In the genomic region with DNA sequence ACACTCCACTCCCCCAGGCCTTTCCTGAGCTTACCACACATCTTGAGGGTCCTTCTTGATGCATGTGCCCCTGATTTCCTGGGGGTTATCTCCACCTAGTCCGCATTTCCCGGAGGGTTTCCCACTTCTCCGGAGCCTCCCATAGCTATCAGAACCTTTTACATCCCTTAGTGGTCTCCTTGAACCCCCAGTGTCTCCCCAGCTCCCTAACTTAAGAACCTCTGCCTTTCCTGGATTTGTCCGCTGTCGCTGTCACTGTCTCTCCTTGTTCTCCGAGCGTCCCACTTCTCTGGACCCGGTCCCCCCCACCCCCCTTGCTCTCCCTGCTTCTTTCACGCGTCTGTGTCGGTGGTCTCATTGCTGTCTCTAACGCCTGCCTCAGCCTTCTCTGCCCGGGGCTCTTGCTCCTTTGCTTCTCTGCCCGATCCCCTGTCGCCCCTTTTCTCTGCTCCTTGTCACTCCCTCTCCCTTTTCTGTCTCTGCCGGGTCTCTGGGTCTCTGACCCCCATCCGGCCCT, we compare ENCODE assay signal across 8 mouse cellular contexts. TPM values are rescaled to one million over a fixed set of nuclear protein-coding genes. Genes with fewer than 3 reads are reported as not detected.
DNase-seq lines count a peak whose midpoint lies in the region; ATAC-seq and TF ChIP-seq lines count a peak whose summit lies in the region.

No protein-coding gene starts in this region.

- intact Hi-C loops in heart, postnatal 14 days (cut with DNase I) = loop anchor here (10.0 kb wide), 1 partner anchor 53 kb away; a partner anchor contains a TSS

- H3K4me1 ChIP-seq in heart, embryonic 10.5 days = peaks cover 81% of the 10 kb centered on the region
- peaks cover 13 to 25% of the 10 kb centered on the region in 2 experiments for H3K4me1 ChIP-seq in ES-E14 (ENCODE audit: control insufficient read depth in 2 of 2, insufficient read depth in 2 of 2, low read length in 2 of 2, poor library complexity in 1 of 2)
- peaks cover 86% of the 10 kb centered on the region for H3K4me1 ChIP-seq in hindbrain, embryonic 10.5 days (replicated peaks)
- H3K4me1 ChIP-seq in midbrain, embryonic 12.5 days = peaks cover 74% of the 10 kb centered on the region

- no peaks in the 10 kb centered on the region for H3K9me3 ChIP-seq in heart, embryonic 10.5 days
- no peaks in the 10 kb centered on the region for H3K9me3 ChIP-seq in ES-E14 (ENCODE audit: control insufficient read depth, insufficient read depth, low read depth, low read length)
- H3K9me3 ChIP-seq in hindbrain, embryonic 10.5 days = no peaks in the 10 kb centered on the region
- H3K9me3 ChIP-seq in midbrain, embryonic 12.5 days = no peaks in the 10 kb centered on the region

- ATAC-seq in midbrain, embryonic 12.5 days (ENCODE audit: low FRiP score, low read depth) = no peak

- H3K36me3 ChIP-seq in heart, embryonic 10.5 days = no peaks in the 10 kb centered on the region
- H3K36me3 ChIP-seq in ES-E14 (ENCODE audit: control insufficient read depth, insufficient read depth, low read length, poor library complexity, severe bottlenecking) = no peaks in the 10 kb centered on the region; the same call in 1 of the 2 replicates
- peaks cover 7% of the 10 kb centered on the region; the same call in 1 of the 2 replicates for H3K36me3 ChIP-seq in hindbrain, embryonic 10.5 days
- H3K36me3 ChIP-seq in midbrain, embryonic 12.5 days = no peaks in the 10 kb centered on the region

- no peak for DNase-seq in heart, embryonic 10.5 days (ENCODE audit: low spot score)
- no peak for DNase-seq in heart, postnatal 14 days
- DNase-seq in ES-E14 (ENCODE audit: low read depth, low spot score) = no peak
- no peak for DNase-seq in hindbrain, embryonic 10.5 days (ENCODE audit: low spot score)
- no peak for DNase-seq in retina, embryonic 14.5 days (ENCODE audit: low spot score)
- no peak for DNase-seq in thymus, postnatal 0 days (ENCODE audit: low spot score)
- no peak for DNase-seq in frontal cortex, postnatal 25 days (ENCODE audit: low spot score in 2 of 2)

- peak overlapping the region; percentile 90 for H3K4me3 ChIP-seq in heart, embryonic 10.5 days
- peak overlapping the region; percentile 81 to 94 for H3K4me3 ChIP-seq in ES-E14 (ENCODE audit: insufficient read depth in 1 of 2, low read depth in 1 of 2, low read length in 2 of 2, poor library complexity in 1 of 2, severe bottlenecking in 1 of 2)
- H3K4me3 ChIP-seq in hindbrain, embryonic 10.5 days = peak overlapping the region; percentile 91
- peak overlapping the region; percentile 98 for H3K4me3 ChIP-seq in midbrain, embryonic 12.5 days

- H3K9ac ChIP-seq in ES-E14 (ENCODE audit: insufficient read depth, low read depth, low read length, poor library complexity, severe bottlenecking) = peak overlapping the region; percentile 92
- H3K9ac ChIP-seq in midbrain, embryonic 12.5 days (replicated peaks) = peak overlapping the region; percentile 98

- in situ Hi-C loops in ES-E14 (cut with MboI; ENCODE audit: low sequenced_read_pairs in 2 of 2, unreplicated experiment in 2 of 2) = loop anchor here in 1 of 2 experiments (25.0 kb wide), 1 partner anchor 184 kb away; a partner anchor contains a TSS

- WGBS in heart, embryonic 10.5 days = 0% methylated on average over 17 of the region's 17 CpGs
- under 1% methylated on average over 17 of the region's 17 CpGs for WGBS in hindbrain, embryonic 10.5 days
- WGBS in midbrain, embryonic 12.5 days = 0% methylated on average over 17 of the region's 17 CpGs

- H3K27ac ChIP-seq in heart, embryonic 10.5 days = peak overlapping the region; percentile 98
- H3K27ac ChIP-seq in ES-E14 (ENCODE audit: insufficient read depth, low read depth, low read length, poor library complexity, severe bottlenecking) = no peak overlapping the region
- H3K27ac ChIP-seq in hindbrain, embryonic 10.5 days = peak overlapping the region; percentile 99
- peak overlapping the region; percentile 91 for H3K27ac ChIP-seq in midbrain, embryonic 12.5 days (replicated peaks)

- no peaks in the 10 kb centered on the region for H3K27me3 ChIP-seq in heart, embryonic 10.5 days (ENCODE audit: insufficient read depth, poor library complexity, severe bottlenecking)
- no peaks in the 10 kb centered on the region for H3K27me3 ChIP-seq in hindbrain, embryonic 10.5 days (ENCODE audit: insufficient read depth, poor library complexity, severe bottlenecking)
- no peaks in the 10 kb centered on the region for H3K27me3 ChIP-seq in midbrain, embryonic 12.5 days

- H3K4me2 ChIP-seq in midbrain, embryonic 12.5 days (replicated peaks) = peak overlapping the region; percentile 77

TF ChIP-seq in ES-E14, 5 proteins besides CTCF, POLR2A, EP300 and RAD21:
- TF ChIP-seq ZNF384 (IDR thresholded peaks at IDR 0.05; ENCODE audit: low read depth, low read length) (no peak), ZC3H11A (IDR thresholded peaks at IDR 0.05; ENCODE audit: borderline replicate concordance, low read depth, low read length) (no peak), CHD2 (IDR thresholded peaks at IDR 0.05; ENCODE audit: low read depth, low read length) (no peak), MAFK (IDR thresholded peaks at IDR 0.05; ENCODE audit: insufficient read depth, low read depth, low read length) (no peak), HCFC1 (IDR thresholded peaks at IDR 0.05; ENCODE audit: borderline replicate concordance, insufficient read depth, low read length) (no peak)
TF ChIP-seq in ES-E14: peak in this region for 0.

RNA-seq across cellular contexts. Expression of a gene that starts 53.6 kb away (rescaled TPM):
- 1,471 and 1,998 TPM in 2 replicates for polyA plus RNA-seq in heart, embryonic 10.5 days (2016; fragmentation: Nextera tagmentation; extraction: Ambion mirVana)
- total RNA-seq in heart, postnatal 14 days (2021) = 100 to 1,000 TPM; 274 to 290 TPM
- total RNA-seq in ES-E14 (2012; rRNA removed) = 30.7 and 77.7 TPM in 2 replicates
- polyA plus RNA-seq in hindbrain, embryonic 10.5 days (2016; fragmentation: Nextera tagmentation; extraction: Ambion mirVana) = 86.1 and 126 TPM in 2 replicates
- 107 and 144 TPM in 2 replicates for polyA plus RNA-seq in midbrain, embryonic 12.5 days (2016; fragmentation: Nextera tagmentation; extraction: Ambion mirVana)
- 20.6 and 27.1 TPM in 2 replicates for polyA plus RNA-seq in thymus, postnatal 0 days (2015; fragmentation: Nextera tagmentation; extraction: Ambion mirVana)

Comparison
In these comparisons a context has a peak if more than half of its experiments do, and no peak if none do; other contexts are left out.
1. RNA of a gene that starts 53.6 kb away (polyA plus RNA-seq): 1,471 to 1,998 TPM in heart, embryonic 10.5 days; 107 to 144 TPM in midbrain, embryonic 12.5 days, 86.1 to 126 TPM in hindbrain, embryonic 10.5 days and 20.6 to 27.1 TPM in thymus, postnatal 0 days; every median in the first group is over 10 times any median in the second.
2. Peak in every context shown above with its lines, with median percentiles within 50 percentile points of each other: H3K4me3 ChIP-seq.